Comparison of ENCODE assay signal across 21 mouse cellular contexts in the genomic region with DNA sequence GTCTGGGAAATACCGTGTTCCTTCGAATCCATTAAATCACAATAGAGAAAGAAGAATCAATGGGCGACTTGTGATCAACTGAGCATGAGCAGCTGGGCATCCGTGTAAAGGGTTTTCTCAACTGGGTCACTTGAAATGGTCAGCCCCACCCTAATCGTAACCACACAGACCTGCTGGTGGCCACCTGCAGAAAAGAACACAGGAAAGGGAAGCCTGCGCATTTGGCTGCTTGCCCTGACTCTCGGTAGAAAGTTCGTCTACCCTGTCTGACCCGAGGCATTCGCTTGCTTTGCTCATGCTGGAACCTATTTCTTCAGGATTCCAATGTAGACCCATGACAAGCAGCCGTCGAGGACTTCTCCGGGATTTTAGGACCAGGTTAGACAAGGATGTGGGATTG. TPM values are rescaled to one million over a fixed set of nuclear protein-coding genes. Genes with fewer than 3 reads are reported as not detected.
DNase-seq lines count a peak whose midpoint lies in the region; ATAC-seq and TF ChIP-seq lines count a peak whose summit lies in the region.
"Had no signal": no experiment of that assay in that cellular context is flagged by ENCODE, and none has a peak within 500 bp of the region (broad histone marks: within the 10 kb centered on the region; RNA-seq: fewer than 3 reads in every experiment).

No protein-coding gene starts in this region.

- H3K27ac ChIP-seq in layer of hippocampus, adult 2 months, result no peak overlapping the region
- H3K27ac ChIP-seq: forebrain, embryonic 12.5 days; heart, embryonic 13.5 days; hindbrain, embryonic 15.5 days had no signal

- H3K4me3 ChIP-seq in layer of hippocampus, adult 2 months, result no peak overlapping the region
- H3K4me3 ChIP-seq: forebrain, embryonic 12.5 days; heart, embryonic 13.5 days; hindbrain, embryonic 15.5 days had no signal

- ATAC-seq in common myeloid progenitor, adult 5-6 weeks (replicated peaks; ENCODE audit: low read depth, poor library complexity, severe bottlenecking), result peak; percentile 48; the same call in 1 of the 2 replicates
- peak; percentile 66 for ATAC-seq in hematopoietic stem cell, adult 5-6 weeks (replicated peaks in 1 of 2; ENCODE audit: insufficient read depth in 1 of 2, low FRiP score in 2 of 2, low TSS enrichment in 1 of 2, low read depth in 1 of 2, poor library complexity in 2 of 2, severe bottlenecking in 2 of 2)
- ATAC-seq: CD4-positive, CD25-positive, alpha-beta regulatory T cell, adult 4 months; forebrain, embryonic 16.5 days had no signal

- peak; percentile 16 for DNase-seq in kidney, postnatal 10 days
- no peak for DNase-seq in kidney, adult 11 months
- DNase-seq in 416B (ENCODE audit: low read depth), result peak; percentile 80
- no peak for DNase-seq in cerebellum, adult 9-11 months
- DNase-seq in layer of hippocampus, adult 2 months (ENCODE audit: low spot score in 2 of 2), result no peak
- no peak for DNase-seq in urinary bladder, adult 2 months (ENCODE audit: low spot score)
- DNase-seq: adrenal gland, adult 8-10 months; adrenal gland, postnatal 36 days; B cell, adult 2 months; cerebellum, adult 2 months; cerebellum, postnatal 25 days; gastrocnemius, postnatal 14 days; heart, postnatal 4 days had no signal

- TF ChIP-seq CTCF in layer of hippocampus, adult 2 months (conservative IDR thresholded peaks at IDR 0.05), result no peak

RNA-seq across cellular contexts. Expression of a gene that starts 25.8 kb away (rescaled TPM):
- 125 and 147 TPM in 2 replicates for total RNA-seq in common myeloid progenitor, adult 5-6 weeks (2017)
- total RNA-seq in hematopoietic stem cell, adult 5-6 weeks (2017), result 525 and 701 TPM in 2 replicates
- total RNA-seq in layer of hippocampus, adult 2 months (2021), result under 1 TPM; 0.71 to 1.00 TPM
- 132 and 149 TPM in 2 replicates for polyA plus RNA-seq in urinary bladder, adult 2 months (2012; rRNA removed)
- polyA plus RNA-seq: G1E had no signal

Comparison
In these comparisons a context has a peak if more than half of its experiments do, and no peak if none do; other contexts are left out.
1. DNase-seq: peak in kidney, postnatal 10 days (single experiment) and 416B (single experiment); none in kidney, adult 11 months (single experiment), cerebellum, adult 9-11 months (single experiment), layer of hippocampus, adult 2 months (0 of 2) and urinary bladder, adult 2 months (single experiment).
2. RNA of a gene that starts 25.8 kb away (total RNA-seq): 525 to 701 TPM in hematopoietic stem cell, adult 5-6 weeks and 125 to 147 TPM in common myeloid progenitor, adult 5-6 weeks; 0.71 to 1.00 TPM in layer of hippocampus, adult 2 months; every median in the first group is over 10 times any median in the second.